Mouse (Mus musculus) cerebellum, adult 8-10 months (tissue): ENCODE results near the gene Acbd5.
"Not testable (repeated sequence)": the region's sequence is repeated elsewhere in the genome, so short reads cannot be mapped to it uniquely, and the experiment has no call there.

ENCODE experiments used
- DNase-seq: peaks from one replicate; pipeline ENCODE4 v3.0.0; 2022

Acbd5 gene

DNA sequence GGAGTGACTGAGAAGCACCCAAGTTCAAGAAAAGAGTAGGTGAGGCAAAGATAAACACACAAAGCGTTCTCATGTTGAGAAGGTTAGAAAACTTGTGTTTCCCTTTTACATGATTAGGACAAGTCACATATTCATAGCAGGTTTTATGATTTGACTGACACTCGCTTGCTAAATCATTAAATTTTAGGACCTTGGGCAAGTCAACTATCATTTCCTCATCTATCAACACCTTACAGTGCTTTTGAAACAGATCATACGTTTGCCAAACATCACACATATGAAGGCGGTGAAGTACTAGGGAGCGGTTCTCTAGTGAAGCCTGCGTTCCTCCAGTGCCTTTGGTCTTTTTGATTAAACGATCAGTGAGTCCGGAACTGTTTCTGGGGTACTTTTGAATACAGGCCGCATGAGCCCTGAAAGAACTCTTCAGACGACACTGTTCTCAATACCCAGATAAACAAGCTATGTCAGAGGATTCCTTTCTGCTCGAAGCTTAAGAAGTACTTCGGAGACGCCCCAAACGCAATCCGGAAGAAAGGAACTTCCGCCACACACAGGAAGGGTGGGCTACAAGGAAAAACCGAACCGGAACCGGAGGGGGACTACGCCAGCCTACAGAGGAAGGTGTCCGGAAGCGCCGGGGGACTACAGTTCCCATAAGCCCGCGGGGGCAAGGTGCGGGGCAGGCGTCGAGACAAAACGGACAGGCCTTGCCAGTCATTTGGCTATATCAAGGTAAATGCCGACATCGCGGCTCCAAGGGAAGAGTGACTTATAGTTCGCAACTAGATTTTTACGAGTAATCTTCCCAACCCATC, at the start of gene Acbd5:
TSS of gene Acbd5 (plus strand) at position 616 of the 818 bp plus-strand sequence.
- DNase-seq: peak; percentile 92

DNA sequence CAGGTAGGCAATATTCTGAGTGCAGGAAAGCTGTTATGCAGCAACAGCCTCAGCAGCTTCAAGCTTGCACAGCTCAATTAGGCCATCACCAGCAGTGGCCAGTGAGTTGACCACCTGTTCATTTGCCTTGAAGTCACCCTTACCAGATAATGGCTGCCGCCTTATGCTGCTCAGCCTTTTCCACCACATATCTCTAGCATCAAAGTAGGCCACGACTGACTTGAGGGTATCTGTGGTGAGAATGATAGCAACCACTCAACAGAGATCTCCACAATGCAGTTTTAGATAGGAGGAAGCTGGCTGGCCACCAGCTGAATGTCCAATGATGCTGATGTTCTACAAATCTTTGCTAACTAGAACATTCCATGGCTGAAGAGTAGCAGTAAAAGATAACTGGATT, 48.8 kb upstream of the Acbd5 start:
- DNase-seq: no peak

DNA sequence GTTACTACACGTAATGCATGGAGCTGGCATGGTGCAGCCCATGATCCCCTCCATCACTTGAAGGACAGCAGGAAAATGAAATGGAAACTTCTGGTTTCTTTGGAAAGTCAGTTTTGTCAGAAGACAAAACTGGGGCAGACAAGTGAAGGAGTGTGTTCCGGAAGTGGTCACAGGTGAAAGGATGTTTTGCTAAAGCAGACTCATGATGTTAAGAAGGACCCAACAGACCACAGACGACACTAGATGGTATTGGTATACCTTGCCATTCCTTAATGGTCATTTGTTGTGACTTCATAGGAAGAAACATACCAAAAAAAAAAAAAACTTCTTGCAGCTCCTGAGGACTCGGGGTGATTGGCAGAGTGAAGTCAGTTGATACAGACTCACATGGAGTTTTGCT, 46.6 kb upstream of the Acbd5 start:
- no peak for DNase-seq

DNA sequence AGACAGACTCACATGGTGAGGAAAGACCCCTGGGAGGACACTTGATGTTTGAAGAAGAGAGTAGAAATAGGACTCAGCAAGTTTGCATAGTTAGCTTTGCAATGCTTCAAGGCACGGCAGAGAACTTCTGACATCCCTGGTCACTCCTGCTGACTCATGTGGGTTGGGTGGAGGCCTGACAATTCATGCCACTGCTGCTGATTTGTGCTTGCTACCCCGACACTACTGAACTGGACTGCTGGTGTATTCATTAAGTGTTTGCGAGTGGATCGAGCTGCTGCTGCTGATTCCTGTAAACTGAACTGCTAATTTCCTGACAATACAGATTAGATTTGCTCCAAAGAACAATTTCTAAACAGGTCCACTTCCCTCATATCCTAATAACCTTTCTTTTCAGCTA, 46.2 kb upstream of the Acbd5 start:
- DNase-seq: no peak

DNA sequence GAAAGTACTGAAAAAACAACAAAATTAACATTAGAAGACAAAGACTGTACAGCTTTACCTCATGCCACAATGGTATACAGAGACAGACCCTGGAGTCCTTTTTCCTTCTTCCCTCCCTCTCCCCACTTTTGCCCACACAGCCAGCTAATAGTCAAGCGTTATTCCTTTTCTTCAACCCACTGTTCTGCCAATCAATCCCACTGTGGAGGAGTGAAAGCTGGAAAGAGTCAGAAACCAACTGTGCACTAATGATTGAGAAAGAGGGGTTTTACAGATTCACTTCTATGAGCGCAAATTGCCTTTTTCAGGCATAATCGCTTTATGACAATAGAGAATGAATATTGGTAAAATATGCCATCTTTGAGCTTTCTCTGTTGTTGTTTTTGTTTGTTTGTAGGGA, 44.9 kb upstream of the Acbd5 start:
- DNase-seq: no peak

DNA sequence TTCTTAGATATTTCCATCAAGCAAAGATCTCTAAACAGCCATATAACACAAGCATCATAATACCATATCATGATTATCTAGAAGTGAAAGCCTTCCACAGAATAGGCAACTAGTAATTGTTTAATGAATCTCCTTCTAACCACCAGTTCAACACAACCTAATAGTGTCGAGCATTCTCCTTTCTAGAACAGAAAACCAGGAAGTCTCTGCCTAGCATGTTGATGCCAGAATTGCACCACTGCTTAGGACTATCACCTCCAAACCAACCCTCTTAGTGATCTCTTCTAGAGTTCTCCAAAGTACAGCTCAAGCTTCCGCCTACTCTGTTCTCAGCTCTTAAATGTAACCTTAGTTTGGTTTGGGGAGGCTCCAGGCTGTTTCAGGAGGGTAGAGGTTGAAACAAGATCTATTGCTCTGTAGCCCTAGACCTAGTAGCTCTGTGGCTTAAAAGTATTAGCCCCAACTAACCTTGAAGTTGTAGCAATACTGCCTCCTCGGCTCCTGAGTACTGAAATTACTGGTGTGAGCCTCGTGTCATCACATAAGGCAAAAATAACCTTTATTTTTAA, 44.2 kb upstream of the Acbd5 start:
- no peak for DNase-seq

DNA sequence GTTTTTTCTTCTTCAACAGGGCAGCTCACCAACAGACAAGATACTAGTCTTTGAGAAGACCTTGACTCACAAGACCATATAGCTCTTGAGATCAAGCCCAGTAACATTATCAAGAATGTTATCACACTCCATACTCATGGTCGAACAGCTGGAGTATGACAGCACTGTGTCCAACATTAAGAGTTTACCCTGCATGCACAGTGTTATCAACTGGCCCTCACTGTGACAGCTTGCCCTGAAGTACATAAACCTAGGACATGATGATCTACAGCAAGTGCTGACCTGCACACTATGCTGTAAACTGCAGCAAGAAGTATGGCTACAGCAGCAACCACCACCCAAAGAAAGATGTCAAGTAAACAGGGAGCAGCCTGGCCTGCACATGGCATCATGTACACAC, 41.6 kb upstream of the Acbd5 start:
- no peak for DNase-seq

DNA sequence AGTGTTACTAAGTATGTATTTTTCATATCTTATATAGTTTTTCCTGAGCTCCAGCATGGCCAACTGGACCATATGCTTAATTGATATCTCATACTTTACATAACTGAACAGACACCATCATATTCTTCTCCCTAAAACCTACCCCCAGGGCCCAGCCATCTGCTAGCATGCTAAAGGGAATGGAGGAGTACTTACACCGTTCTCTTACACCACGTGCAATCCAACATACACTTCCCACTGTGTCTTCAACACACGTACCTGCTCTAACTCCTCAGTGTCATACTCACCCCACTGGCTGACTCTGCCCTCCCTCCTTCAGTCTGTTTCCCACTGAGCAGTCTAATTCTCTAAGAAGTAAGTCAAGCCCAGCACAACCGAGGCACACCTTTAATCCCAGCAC, 39.1 kb upstream of the Acbd5 start:
- no peak for DNase-seq

DNA sequence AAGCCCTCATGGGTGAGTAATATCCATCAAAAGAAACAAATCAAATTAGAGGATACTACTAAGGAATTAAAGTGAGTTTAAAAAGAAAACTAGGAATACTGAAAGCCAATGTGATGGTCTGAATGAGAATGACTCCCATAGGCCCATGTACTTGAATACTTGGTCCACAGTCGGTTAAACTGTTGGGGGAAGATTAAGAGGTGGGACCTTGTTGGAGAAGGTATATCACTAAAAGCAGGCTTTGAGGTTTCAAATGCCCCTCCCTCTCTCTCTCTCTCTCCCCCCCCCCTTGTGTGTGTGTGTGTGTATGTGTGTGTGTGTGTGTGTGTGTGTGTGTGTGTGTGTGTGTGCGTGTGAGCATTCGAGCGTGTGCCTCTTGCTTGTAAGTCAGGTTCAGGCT, 37.3 kb upstream of the Acbd5 start:
- no peak for DNase-seq

DNA sequence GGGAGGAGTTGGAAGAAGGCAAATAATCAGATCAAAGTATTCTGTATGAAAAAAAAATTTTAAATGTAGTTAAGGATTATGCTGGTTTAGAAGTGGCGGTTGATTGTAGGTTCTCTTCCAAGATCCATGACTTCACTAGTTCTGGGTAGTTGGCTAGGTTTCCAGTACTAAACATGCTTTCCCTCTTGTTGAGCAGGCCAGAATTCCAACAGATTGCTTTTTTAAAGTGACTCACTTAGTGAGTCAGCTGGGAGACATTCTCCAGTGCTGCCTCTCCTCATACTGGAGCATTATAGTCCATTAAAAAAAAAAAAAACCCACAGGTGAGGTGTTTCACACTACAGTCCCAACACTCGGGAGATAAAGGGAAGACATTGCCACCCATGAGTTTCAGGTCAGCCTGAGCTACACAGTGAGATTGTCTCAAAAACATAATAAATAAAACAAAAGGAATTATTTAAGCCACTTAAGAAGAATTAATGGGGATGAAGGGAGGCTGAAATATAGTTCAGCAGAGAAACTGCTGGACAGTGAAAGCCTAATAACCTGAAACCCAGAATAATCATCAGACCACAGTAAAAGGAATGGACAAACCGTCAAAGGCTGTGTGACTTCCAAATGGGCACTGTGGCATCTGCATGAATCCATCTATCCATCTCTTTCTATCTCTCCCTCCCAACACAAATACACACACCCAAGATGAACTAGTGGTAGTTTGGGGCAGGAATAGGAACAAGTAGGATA, 33.1 kb upstream of the Acbd5 start:
- no peak for DNase-seq

DNA sequence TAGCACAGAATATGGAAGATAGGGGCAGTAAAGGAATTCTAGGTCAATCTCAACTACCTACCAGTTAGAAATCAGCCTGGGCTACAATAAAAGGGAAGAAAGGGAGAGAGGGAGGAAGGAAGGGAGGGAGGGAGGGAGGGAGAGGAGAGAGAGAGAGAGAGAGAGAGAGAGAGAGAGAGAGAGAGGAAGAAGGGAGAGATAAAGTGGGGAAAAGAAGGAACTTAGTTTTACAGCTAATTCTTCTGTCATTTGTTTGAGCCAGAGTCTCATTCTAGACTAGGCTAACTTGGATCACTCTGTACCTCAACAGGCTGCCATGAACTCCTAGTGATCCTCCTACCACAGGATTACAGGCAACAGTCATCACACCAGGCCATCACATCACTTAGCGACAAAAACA, 32.5 kb upstream of the Acbd5 start:
- no peak for DNase-seq

DNA sequence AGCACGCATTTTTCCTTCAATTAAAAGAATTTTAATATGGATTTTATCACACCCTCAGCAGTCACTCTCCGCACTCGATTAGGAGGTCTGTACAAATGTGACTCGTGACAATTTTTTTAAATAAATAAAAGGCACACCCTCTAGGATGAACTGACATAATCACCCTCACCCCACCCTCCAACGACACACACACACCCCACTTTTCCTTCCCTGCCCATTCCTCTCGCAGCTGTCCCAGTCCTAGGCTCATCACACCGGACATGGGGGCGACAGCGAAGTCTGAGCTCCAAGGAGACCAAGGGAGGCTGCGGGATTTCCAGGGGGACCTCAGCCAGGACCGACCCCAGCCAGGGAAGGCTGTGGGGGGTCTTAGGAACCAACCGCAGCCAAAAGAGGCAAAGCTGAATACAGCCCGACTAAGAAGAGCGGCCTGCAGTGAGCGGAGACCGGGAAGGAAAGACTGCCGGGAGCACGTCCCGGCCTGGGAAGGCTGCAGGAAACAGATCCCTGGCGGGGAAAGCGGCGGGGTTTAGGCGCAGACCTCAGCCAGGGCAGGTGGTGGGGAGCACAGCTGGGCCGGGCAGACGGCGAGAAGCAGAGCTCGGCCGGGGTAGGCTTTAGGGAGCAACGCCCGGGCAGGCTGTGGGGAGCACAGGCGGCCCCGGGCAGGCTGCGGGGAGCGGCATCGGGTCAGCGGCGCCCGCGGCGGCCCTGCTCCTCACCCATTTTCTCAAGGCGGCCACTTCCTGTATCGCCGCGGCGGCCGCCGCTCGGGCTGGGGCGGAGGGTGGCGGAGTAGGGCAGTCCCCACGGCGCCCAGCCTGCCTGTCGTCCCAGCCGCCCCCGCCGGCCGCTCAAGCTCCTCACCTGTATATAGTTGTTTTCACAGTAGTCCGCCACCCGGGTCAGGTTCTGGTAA, 28.6 kb upstream of the Acbd5 start:
- no peak for DNase-seq

DNA sequence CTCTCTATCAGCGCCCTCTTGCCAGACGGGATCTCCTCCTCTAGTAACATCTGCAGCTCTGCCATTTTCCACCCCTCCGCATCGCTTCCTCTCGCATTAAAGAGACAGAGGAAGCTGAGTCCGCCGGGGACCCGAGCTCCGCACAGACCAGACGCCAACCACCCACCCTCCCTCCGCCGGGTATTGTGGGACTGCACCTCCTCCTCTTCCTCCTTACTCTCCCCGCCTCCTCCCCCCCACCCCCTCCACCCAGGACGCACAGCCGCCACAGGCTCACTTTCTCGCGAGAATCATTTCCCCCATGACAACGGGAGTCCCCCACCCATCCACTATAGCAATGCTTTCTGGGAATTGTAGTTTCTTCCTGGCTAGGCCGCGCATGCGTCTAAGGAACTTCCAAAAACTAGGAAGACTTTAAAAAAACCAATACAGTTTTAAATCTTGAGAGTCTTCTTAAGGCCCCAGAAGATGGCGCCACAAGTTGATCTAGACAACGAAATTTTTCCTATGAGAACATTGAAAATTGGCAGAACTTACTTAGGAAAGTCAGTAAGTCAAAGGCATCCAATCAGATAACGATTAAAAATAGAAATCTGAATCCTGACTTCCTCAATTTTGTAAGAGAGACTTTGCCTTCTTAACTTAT, 27.8 kb upstream of the Acbd5 start, which contains the start of gene Abi1:
TSS of gene Abi1 (minus strand) at position 241 of the 646 bp plus-strand sequence.
- DNase-seq: peak; percentile 86

DNA sequence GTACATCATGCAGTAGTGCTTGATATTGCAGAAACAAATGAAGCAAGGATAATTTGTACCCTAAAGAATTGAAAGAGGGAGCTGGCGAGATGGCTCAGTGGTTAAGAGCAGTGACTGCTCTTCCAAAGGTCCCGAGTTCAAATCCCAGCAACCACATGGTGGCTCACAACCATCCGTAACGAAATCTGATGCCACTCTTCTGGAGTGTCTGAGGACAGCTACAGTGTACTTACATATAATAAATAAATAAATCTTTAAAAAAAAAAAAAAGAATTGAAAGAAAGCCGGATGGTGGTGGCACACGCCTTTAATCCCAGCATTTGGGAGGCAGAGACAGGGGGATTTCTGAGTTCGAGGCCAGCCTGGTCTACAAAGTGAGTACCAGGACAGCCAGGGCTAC, 27.3 kb upstream of the Acbd5 start:
- DNase-seq: not testable (repeated sequence)

DNA sequence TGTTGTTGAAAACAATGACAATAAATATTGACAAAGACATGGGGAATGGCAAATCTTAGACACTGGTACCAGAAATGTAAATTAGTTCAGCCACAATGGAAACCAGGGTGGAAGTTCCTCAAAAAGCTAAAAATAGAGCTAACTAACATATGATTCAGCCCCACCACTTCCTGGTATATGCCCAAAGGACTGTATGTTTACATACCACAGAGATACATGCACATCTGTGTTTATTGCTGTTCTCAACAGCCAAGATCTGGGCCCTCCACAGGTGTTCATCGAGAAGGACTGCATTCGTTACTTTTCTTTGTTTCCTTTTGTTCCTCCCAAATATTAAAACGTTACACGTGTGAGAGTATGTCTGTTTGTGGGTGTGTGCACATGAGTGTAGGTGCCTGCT, 26.5 kb upstream of the Acbd5 start:
- DNase-seq: no peak

DNA sequence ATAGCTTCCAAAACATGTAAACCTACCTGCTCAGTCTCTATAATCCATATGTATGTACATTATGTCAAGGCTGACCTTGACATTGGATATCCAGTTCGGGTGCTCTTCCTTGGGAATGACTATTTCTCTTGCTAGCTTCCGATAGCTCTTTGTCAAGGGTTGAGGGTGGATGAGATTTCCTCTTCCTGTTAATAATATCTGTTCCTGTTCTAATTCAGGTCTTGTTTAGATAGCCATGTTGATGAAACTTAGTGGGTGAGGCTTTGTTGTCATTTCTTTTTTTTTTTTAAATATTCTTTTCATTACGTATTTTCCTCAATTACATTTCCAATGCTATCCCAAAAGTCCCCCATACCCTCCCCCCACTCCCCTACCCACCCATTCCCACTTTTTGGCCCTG, 25.8 kb upstream of the Acbd5 start:
- no peak for DNase-seq

DNA sequence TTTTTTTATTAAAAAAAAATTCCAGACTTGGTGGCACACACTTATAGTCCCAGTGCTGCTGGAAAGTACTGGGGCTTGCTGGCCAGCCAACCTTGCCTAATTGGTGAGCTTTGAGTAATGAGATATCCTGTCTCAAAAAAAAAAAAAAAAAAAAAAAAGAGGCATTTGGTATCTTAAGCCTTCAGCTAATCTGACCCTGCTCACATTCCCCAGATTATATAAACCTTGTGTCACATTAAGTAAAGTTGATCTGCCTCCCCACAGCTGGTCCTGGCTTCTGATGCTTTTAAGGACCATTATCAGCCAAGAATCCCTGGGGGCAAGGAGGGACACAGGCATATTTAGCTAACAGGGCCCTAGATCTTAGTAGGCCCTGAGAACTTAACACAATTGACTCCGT, 22.3 kb upstream of the Acbd5 start:
- no peak for DNase-seq

DNA sequence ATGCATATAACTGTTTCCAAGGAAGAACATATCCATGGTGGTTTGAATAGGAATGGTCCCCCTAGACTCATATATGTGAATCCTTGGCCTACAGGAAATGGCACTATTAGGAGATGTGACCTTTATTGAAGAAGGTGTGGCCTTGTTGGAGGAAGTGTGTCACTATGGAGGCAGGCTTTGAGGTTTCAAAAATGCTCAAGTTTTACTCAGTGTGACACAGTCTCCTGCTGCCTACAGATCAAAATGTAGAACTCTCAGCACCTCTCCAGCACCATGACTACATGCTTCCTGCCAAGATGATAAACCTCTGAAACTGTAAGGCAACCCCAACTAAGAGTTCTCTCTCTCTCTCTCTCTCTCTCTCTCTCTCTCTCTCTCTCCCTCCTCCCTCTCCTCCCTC, 20.0 kb upstream of the Acbd5 start:
- no peak for DNase-seq

DNA sequence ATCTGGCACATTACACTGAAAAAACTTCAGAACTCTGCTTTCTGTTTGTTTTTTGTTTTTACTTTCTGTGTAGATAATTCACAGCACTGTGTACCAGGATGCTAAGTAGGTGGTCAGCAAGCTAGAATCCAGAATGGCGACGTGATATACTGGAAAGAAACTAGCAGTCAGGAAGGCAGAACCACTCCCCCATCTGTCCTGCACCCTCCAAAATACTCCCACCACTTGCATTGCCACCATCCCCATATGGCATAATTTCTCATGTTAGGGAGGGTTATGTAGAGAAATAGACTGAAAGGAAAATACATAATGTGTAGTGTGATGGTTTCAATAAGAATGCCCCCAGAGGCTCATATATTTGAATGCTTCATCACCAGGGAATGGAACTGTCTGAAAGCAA, 16.1 kb upstream of the Acbd5 start:
- no peak for DNase-seq

DNA sequence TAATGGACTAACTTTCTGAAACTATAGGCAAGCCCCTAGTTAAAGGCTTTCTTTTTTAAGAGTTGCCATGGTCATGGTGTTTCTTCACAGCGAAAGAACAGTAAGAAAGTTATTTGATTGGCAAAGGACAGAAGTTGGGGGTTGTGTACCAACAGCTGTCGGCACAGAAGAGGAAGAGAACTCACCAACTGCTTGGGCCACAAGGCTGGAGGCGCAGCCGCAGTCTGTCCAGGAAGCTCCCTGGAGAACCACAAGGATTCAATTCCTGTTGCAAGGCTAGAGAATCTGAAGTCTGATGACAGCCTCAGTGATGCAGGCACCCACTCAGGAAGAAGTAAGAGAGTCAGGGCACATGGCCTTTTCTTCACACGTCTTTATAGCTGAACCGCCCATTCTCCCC, 15.4 kb upstream of the Acbd5 start:
- no peak for DNase-seq

DNA sequence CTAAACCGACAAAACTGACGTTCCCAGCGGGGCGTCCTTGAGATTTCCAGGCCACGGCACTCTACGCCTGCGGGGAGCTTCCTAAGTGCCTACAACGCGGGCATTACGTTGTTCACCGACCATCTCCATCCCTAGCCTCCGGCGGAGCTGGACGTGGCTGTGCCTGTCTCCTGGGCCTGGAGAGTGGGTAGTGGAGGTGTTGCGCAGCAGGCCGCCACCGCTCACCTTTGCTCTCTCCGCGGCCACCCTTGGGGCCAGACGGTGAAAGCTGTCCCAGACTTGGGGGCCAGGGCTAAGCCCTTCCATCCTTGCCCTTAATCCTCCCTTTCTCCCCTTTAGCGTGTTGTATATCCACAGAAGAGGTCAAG, 387 bp downstream of the Acbd5 start:
- DNase-seq: no peak
